Mouse (Mus musculus): ENCODE results near the gene A430005L14Rik. TPM values are rescaled to one million over a fixed set of nuclear protein-coding genes. Genes with fewer than 3 reads are reported as not detected.
A peak's percentile ranks its signal among the peaks of the same experiment; 100 is the strongest.

The A430005L14Rik gene
- polyA plus RNA-seq, 1 experiment from 2014 or later, result 52.8 TPM

DNA sequence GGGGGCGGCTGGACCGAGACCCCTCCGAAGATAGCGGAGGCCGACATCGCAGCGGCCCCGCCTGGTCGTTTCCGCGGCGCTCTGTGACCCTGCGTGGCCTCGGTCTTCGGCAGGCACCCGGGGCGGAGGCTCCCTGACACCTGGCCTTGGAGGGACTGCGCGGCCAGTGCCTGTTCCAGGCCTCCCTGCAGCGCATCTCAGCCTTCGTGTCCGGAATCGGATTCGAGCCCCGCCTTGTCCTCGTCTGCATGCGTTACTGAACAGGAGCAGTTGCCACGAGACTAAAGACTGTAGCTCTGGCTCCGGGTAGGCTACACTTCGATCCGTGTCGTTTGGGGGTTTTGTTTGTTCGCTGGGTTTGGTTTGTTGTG is 18.2 kb downstream of the A430005L14Rik start:
- Histone ChIP-seq H3K27ac (replicated peaks) (peak overlapping the region; percentile 76), H3K27me3 (replicated peaks) (no peaks in the 10 kb centered on the region), H3K4me2 (peak overlapping the region; percentile 93), H3K4me3 (replicated peaks) (peak overlapping the region; percentile 88), H3K9me3 (replicated peaks) (no peaks in the 10 kb centered on the region), H3K9ac (replicated peaks) (peak overlapping the region; percentile 84), H3K36me3 (peaks cover 31% of the 10 kb centered on the region), H3K4me1 (peaks cover 46% of the 10 kb centered on the region)
- peak; percentile 60; the same call in 1 of the 2 replicates for ATAC-seq (ENCODE audit: low FRiP score)
- under 1% methylated on average over 33 of the region's 33 CpGs for WGBS

DNA sequence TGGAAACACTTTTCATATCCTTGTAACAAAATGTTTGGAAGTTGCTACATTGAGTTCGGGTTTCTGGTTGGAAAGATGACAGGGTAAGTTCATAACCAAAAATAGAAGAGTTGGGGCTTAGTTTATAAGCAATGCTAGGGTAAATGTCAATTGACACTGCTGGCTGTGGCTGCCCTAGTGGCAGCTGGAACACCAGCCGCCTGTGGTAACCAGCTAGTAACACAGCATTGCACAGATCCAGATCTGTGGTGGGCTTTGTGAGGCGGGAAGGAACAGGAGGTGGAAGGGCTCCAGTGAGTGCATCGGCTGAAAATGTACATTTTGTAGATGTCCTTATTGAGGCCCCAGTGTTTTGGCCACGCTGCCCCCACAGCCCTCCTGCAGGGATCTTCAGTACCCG is 18.7 kb downstream of the A430005L14Rik start:
- Histone ChIP-seq H3K9ac (replicated peaks) (peak overlapping the region; percentile 84), H3K27me3 (replicated peaks) (no peaks in the 10 kb centered on the region), H3K27ac (replicated peaks) (no peak overlapping the region), H3K4me3 (replicated peaks) (peak overlapping the region; percentile 88), H3K4me1 (peaks cover 46% of the 10 kb centered on the region), H3K36me3 (peaks cover 31% of the 10 kb centered on the region), H3K9me3 (replicated peaks) (no peaks in the 10 kb centered on the region), H3K4me2 (peak overlapping the region; percentile 93)
- ATAC-seq (ENCODE audit: low FRiP score), result no peak
- 36% methylated on average over 6 of the region's 6 CpGs for WGBS

GRCm38 (mm10) chr4:153979243-153979642 is 22.2 kb downstream of the A430005L14Rik start:
- 94% methylated on average over 10 of the region's 10 CpGs for WGBS

DNA sequence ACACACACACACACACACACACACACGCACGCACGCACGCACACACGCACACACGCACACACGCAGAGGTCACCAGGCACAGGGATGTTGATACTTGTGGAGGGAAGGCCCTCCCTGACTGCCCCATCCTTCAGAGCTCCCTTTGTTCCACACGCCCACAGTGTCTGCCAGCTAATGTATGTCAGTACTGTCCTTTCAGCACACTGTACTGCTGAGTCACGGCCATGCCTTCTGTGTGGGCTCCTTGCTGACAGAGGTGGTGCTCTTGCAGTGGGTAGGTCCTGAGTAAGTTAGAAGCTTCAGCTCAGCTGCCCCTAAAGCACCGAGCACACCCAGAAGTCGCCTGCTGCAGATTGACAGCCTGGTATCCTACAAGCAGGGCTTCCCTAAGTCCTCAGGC is 23.4 kb downstream of the A430005L14Rik start:
- no peaks in the 10 kb centered on the region for H3K27me3 ChIP-seq (replicated peaks)
- H3K9me3 ChIP-seq (replicated peaks), result no peaks in the 10 kb centered on the region
- no peak overlapping the region for H3K27ac ChIP-seq (replicated peaks)
- peaks cover 65% of the 10 kb centered on the region for H3K36me3 ChIP-seq
- H3K4me2 ChIP-seq, result no peak overlapping the region
- no peak overlapping the region for H3K9ac ChIP-seq (replicated peaks)
- WGBS, result 95% methylated on average over 11 of the region's 11 CpGs
- peaks cover 26% of the 10 kb centered on the region for H3K4me1 ChIP-seq
- H3K4me3 ChIP-seq (replicated peaks), result no peak overlapping the region
- ATAC-seq (ENCODE audit: low FRiP score), result no peak

More at GRCm38 (mm10) chr4:153979243-153979642, 22.2 kb downstream of the A430005L14Rik start:
- ATAC-seq (ENCODE audit: low FRiP score), result no peak
- peaks cover 29% of the 10 kb centered on the region for H3K4me1 ChIP-seq
- H3K9ac ChIP-seq (replicated peaks), result no peak overlapping the region
- H3K27me3 ChIP-seq (replicated peaks), result no peaks in the 10 kb centered on the region
- no peak overlapping the region for H3K4me3 ChIP-seq (replicated peaks)
- peaks cover 52% of the 10 kb centered on the region for H3K36me3 ChIP-seq
- H3K27ac ChIP-seq (replicated peaks), result no peak overlapping the region
- H3K4me2 ChIP-seq, result no peak overlapping the region
- no peaks in the 10 kb centered on the region for H3K9me3 ChIP-seq (replicated peaks)

- Histone ChIP-seq H3K4me2 (no peak overlapping the region), H3K36me3 (peaks cover 90% of the 10 kb centered on the region), H3K4me1 (no peaks in the 10 kb centered on the region), H3K9me3 (replicated peaks) (no peaks in the 10 kb centered on the region), H3K4me3 (replicated peaks) (no peak overlapping the region), H3K9ac (replicated peaks) (no peak overlapping the region), H3K27me3 (replicated peaks) (no peaks in the 10 kb centered on the region), H3K27ac (replicated peaks) (no peak overlapping the region)
- no peak for ATAC-seq (ENCODE audit: low FRiP score)
- 88% methylated on average over 10 of the region's 10 CpGs for WGBS
Observed at GRCm38 (mm10) chr4:153992715-153993114, 35.7 kb downstream of the A430005L14Rik start.

DNA sequence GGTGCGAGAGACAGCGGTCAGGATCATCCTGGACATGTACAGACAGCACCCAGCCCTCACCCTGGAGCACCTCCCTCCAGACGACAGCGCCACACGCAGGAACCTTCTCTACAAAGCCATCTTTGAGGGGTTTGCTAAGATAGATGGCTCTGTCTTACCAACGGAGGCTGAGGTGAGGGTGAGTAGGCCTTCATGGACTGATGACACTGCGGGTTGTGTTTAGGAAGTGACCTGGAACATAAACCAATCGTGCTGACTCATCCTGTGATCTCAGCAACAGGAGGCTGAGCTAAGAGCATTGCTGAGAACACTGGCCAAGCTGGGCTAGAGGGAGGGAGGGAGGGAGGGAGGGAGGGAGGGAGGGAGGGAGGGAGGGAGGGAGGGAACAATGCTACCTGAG is 36.5 kb downstream of the A430005L14Rik start:
- Histone ChIP-seq H3K4me1 (no peaks in the 10 kb centered on the region), H3K9ac (replicated peaks) (no peak overlapping the region), H3K27ac (replicated peaks) (no peak overlapping the region), H3K36me3 (peaks cover 90% of the 10 kb centered on the region), H3K9me3 (replicated peaks) (no peaks in the 10 kb centered on the region), H3K4me2 (no peak overlapping the region), H3K4me3 (replicated peaks) (no peak overlapping the region), H3K27me3 (replicated peaks) (no peaks in the 10 kb centered on the region)
- 94% methylated on average over 8 of the region's 8 CpGs for WGBS
- no peak for ATAC-seq (ENCODE audit: low FRiP score)

DNA sequence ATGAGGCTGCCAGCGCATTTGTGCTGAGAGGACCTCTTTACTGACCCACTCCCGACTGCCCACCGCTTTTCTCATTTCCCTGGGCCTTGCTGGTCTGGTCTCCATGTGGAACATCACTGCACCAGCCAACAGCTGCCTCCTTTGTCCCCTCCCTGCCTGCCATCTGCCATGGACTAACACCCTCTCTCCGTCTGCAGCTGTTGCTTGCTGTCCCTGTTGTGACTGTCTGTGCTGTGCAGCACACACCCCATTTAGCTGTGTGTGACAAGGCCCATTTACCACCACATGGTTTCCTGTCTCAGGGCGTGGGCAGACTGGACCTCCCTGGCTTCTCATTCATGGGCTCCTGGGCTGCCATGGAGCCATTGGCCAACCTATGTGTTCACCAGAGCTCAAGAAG is 48.5 kb downstream of the A430005L14Rik start:
- Histone ChIP-seq H3K9me3 (replicated peaks) (no peaks in the 10 kb centered on the region), H3K4me1 (no peaks in the 10 kb centered on the region), H3K4me3 (replicated peaks) (no peak overlapping the region), H3K4me2 (no peak overlapping the region), H3K27me3 (replicated peaks) (no peaks in the 10 kb centered on the region), H3K27ac (replicated peaks) (no peak overlapping the region), H3K36me3 (peaks cover 59% of the 10 kb centered on the region), H3K9ac (replicated peaks) (no peak overlapping the region)
- WGBS, result 89% methylated on average over 5 of the region's 5 CpGs
- no peak for ATAC-seq (ENCODE audit: low FRiP score)

GRCm38 (mm10) chr4:154006264-154006663 is 49.2 kb downstream of the A430005L14Rik start:
- ATAC-seq (ENCODE audit: low FRiP score), result no peak
- Histone ChIP-seq H3K36me3 (peaks cover 59% of the 10 kb centered on the region), H3K27ac (replicated peaks) (no peak overlapping the region), H3K4me3 (replicated peaks) (no peak overlapping the region), H3K27me3 (replicated peaks) (no peaks in the 10 kb centered on the region), H3K4me2 (no peak overlapping the region), H3K4me1 (peaks cover 5% of the 10 kb centered on the region), H3K9me3 (replicated peaks) (no peaks in the 10 kb centered on the region), H3K9ac (replicated peaks) (no peak overlapping the region)
- 95% methylated on average over 6 of the region's 6 CpGs for WGBS

- no peak for ATAC-seq (ENCODE audit: low FRiP score)
- WGBS, result 80% methylated on average over 4 of the region's 4 CpGs
Observed at GRCm38 (mm10) chr4:154007759-154008158, 50.7 kb downstream of the A430005L14Rik start.

DNA sequence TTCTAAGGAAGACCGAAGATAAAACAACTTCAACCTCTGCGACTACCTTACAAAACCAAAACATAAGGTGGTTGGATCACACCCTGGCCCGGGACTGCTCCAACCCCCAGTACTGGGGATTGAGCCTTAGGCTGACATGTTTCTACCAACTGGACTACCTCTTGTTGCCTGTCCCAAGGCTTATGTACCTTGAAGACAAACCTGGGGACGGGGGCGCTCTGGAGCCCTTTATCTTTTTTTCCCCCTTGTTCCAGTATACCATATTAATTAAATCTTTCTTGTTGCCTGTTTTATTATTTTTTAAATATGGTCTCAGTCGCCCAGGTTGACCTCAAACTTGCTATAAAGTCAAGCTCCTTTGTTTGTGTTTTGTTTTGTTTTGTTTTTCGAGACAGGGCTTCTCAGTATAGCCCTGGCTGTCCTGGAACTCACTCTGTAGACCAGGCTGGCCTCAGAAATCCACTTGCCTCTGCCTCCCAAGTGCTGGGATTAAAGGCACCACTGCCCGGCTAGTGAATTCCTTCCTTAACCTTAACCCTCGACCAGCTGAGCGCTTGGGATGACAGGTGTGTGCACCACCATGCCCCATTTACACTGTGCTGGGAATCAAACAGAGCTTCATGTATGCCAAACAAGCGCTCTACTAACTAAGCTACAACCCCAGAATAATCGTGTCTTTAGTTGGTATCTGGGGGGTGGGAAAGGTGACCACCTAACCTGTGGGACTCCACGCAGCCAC is 54.0 kb downstream of the A430005L14Rik start:
- peak overlapping the region; percentile 67 for H3K27ac ChIP-seq (replicated peaks)
- H3K27me3 ChIP-seq (replicated peaks), result no peaks in the 10 kb centered on the region
- peak overlapping the region; percentile 78 for H3K9ac ChIP-seq (replicated peaks)
- peaks cover 28% of the 10 kb centered on the region for H3K36me3 ChIP-seq
- WGBS, result 28% methylated on average over 13 of the region's 13 CpGs
- peak overlapping the region; percentile 97 for H3K4me2 ChIP-seq
- peaks cover 28% of the 10 kb centered on the region for H3K4me1 ChIP-seq
- peak overlapping the region; percentile 71 for H3K4me3 ChIP-seq (replicated peaks)
- no peak; the same call in 1 of the 2 replicates for ATAC-seq (ENCODE audit: low FRiP score)
- H3K9me3 ChIP-seq (replicated peaks), result no peaks in the 10 kb centered on the region

More at GRCm38 (mm10) chr4:154007759-154008158, 50.7 kb downstream of the A430005L14Rik start:
- Histone ChIP-seq H3K36me3 (peaks cover 49% of the 10 kb centered on the region), H3K27ac (replicated peaks) (no peak overlapping the region), H3K4me2 (no peak overlapping the region), H3K9me3 (replicated peaks) (no peaks in the 10 kb centered on the region), H3K4me3 (replicated peaks) (no peak overlapping the region), H3K27me3 (replicated peaks) (no peaks in the 10 kb centered on the region), H3K4me1 (peaks cover 13% of the 10 kb centered on the region), H3K9ac (replicated peaks) (no peak overlapping the region)

Measured in neural tube, embryonic 15.5 days (tissue).